ENCODE assay signal across 23 mouse cellular contexts in the genomic region with DNA sequence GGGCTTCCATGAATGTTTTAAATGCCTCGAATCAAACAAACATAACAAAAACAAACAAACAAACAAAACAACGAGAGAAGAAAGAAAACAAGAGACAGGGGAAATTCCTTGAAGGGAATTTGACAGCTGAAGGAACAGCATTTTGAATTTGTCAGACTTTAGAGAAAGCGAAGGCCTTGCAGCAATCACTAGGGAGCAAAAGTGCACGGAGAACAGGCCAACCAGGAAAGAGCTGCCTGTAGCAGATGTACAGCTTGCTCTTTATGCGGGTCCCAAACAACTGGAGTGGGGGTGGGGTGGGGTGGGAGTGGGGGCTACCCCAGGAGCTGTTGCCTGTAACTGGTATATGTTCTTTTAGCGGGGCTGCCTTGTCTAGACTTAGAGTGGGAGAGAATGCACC. TPM values are rescaled to one million over a fixed set of nuclear protein-coding genes. Genes with fewer than 3 reads are reported as not detected.
DNase-seq lines count a peak whose midpoint lies in the region; ATAC-seq and TF ChIP-seq lines count a peak whose summit lies in the region.
"Had no signal": no experiment of that assay in that cellular context is flagged by ENCODE, and none has a peak within 500 bp of the region (broad histone marks: within the 10 kb centered on the region; RNA-seq: fewer than 3 reads in every experiment).

No protein-coding gene starts in this region.

- no peak overlapping the region for H3K9ac ChIP-seq in liver, embryonic 15.5 days
- H3K9ac ChIP-seq in hindbrain, embryonic 12.5 days, result no peak overlapping the region
- H3K9ac ChIP-seq: embryonic facial prominence, embryonic 15.5 days; hindbrain, embryonic 15.5 days; liver, embryonic 14.5 days; neural tube, embryonic 13.5 days had no signal

- WGBS in kidney, adult 2 months, result 12% methylated on average over 6 of the region's 6 CpGs
- 41% methylated on average over 6 of the region's 6 CpGs for WGBS in liver, embryonic 15.5 days (ENCODE audit: insufficient replicate concordance)
- WGBS in hindbrain, embryonic 12.5 days, result 60% methylated on average over 6 of the region's 6 CpGs

- ATAC-seq in liver, embryonic 15.5 days (ENCODE audit: insufficient read depth), result no peak
- ATAC-seq in hindbrain, embryonic 12.5 days (ENCODE audit: low FRiP score), result no peak

- H3K9me3 ChIP-seq in liver, embryonic 15.5 days (replicated peaks), result no peaks in the 10 kb centered on the region
- no peaks in the 10 kb centered on the region for H3K9me3 ChIP-seq in hindbrain, embryonic 12.5 days (replicated peaks)
- H3K9me3 ChIP-seq: embryonic facial prominence, embryonic 15.5 days; hindbrain, embryonic 15.5 days; neural tube, embryonic 13.5 days had no signal

- H3K4me2 ChIP-seq in liver, embryonic 15.5 days, result no peak overlapping the region
- H3K4me2 ChIP-seq in hindbrain, embryonic 12.5 days (replicated peaks), result no peak overlapping the region
- H3K4me2 ChIP-seq: embryonic facial prominence, embryonic 15.5 days; hindbrain, embryonic 15.5 days; neural tube, embryonic 13.5 days had no signal

- H3K4me3 ChIP-seq in kidney, adult 2 months (ENCODE audit: insufficient read depth, low read depth, low read length), result no peak overlapping the region
- no peak overlapping the region for H3K4me3 ChIP-seq in liver, embryonic 15.5 days (replicated peaks)
- H3K4me3 ChIP-seq in hindbrain, embryonic 12.5 days, result no peak overlapping the region
- H3K4me3 ChIP-seq: embryonic facial prominence, embryonic 15.5 days; hindbrain, embryonic 15.5 days; neural tube, embryonic 13.5 days had no signal

- TF ChIP-seq CTCF in kidney, adult 2 months (conservative IDR thresholded peaks at IDR 0.05; ENCODE audit: insufficient read depth, insufficient read length, low read depth, low read length), result no peak

- peak overlapping the region; percentile 39; the same call in 1 of the 2 replicates for H3K27ac ChIP-seq in kidney, adult 2 months (ENCODE audit: insufficient read depth, low read depth, low read length)
- H3K27ac ChIP-seq in liver, embryonic 15.5 days (replicated peaks), result 0 out of 2 replicates have a peak overlapping the region, but pooled peaks have one; percentile 16
- H3K27ac ChIP-seq in hindbrain, embryonic 12.5 days, result no peak overlapping the region
- H3K27ac ChIP-seq: embryonic facial prominence, embryonic 15.5 days; hindbrain, embryonic 15.5 days; liver, embryonic 14.5 days; neural tube, embryonic 13.5 days had no signal

- H3K27me3 ChIP-seq in kidney, adult 2 months (replicated peaks; ENCODE audit: control insufficient read depth, insufficient read depth, low read length), result no peaks in the 10 kb centered on the region
- no peaks in the 10 kb centered on the region for H3K27me3 ChIP-seq in liver, embryonic 15.5 days
- no peaks in the 10 kb centered on the region for H3K27me3 ChIP-seq in hindbrain, embryonic 12.5 days
- H3K27me3 ChIP-seq: embryonic facial prominence, embryonic 15.5 days; hindbrain, embryonic 15.5 days; neural tube, embryonic 13.5 days had no signal

- TF ChIP-seq POLR2A in kidney, adult 2 months (IDR thresholded peaks at IDR 0.05; ENCODE audit: low read depth, low read length), result no peak

- peaks cover 25% of the 10 kb centered on the region for H3K4me1 ChIP-seq in kidney, adult 2 months (ENCODE audit: control insufficient read depth, insufficient read depth, low read length)
- peaks cover 28% of the 10 kb centered on the region for H3K4me1 ChIP-seq in liver, embryonic 15.5 days (replicated peaks)
- H3K4me1 ChIP-seq in hindbrain, embryonic 12.5 days, result 0 out of 2 replicates have a peak, but pooled peaks cover 6% of the 10 kb centered on the region
- H3K4me1 ChIP-seq: embryonic facial prominence, embryonic 15.5 days; hindbrain, embryonic 15.5 days had no signal

- no peaks in the 10 kb centered on the region for H3K36me3 ChIP-seq in kidney, adult 2 months (ENCODE audit: control insufficient read depth, insufficient read depth, low read length)
- H3K36me3 ChIP-seq in liver, embryonic 15.5 days (replicated peaks), result no peaks in the 10 kb centered on the region
- no peaks in the 10 kb centered on the region for H3K36me3 ChIP-seq in hindbrain, embryonic 12.5 days
- H3K36me3 ChIP-seq: embryonic facial prominence, embryonic 15.5 days; hindbrain, embryonic 15.5 days; neural tube, embryonic 13.5 days had no signal

- DNase-seq in kidney, adult 2 months, result no peak
- DNase-seq in kidney, adult 9 months, result no peak
- DNase-seq in kidney, postnatal 10 days, result peak; percentile 31
- DNase-seq in embryo, embryonic 10 days (ENCODE audit: low spot score), result no peak
- DNase-seq in cerebellum, postnatal 36 days, result no peak
- DNase-seq: adrenal gland, postnatal 36 days; B cell, adult 2 months; cerebellum, adult 9-10 months; embryo, embryonic 11 days; gastrocnemius, postnatal 14 days; heart, postnatal 10 days; layer of hippocampus, postnatal 36 days; lung, postnatal 36 days; right cerebral cortex, postnatal 14 days had no signal

RNA-seq across cellular contexts. Expression of gene Tnpo1, which starts 16.2 kb away (rescaled TPM):
- 25.0 and 27.0 TPM in 2 replicates for polyA plus RNA-seq in kidney, adult 2 months (2012; rRNA removed)
- 20.7 and 20.9 TPM in 2 replicates for polyA plus RNA-seq in liver, embryonic 15.5 days (2015; fragmentation: Nextera tagmentation; extraction: Ambion mirVana)
- polyA plus RNA-seq in hindbrain, embryonic 12.5 days (2016; fragmentation: Nextera tagmentation; extraction: Ambion mirVana), result 87.7 and 90.5 TPM in 2 replicates

RNA-seq across cellular contexts. Expression of gene 1700024P04Rik, which starts 42.0 kb away (rescaled TPM):
- not detected in 2 replicates for polyA plus RNA-seq in kidney, adult 2 months (2012; rRNA removed)
- not detected in 2 replicates for polyA plus RNA-seq in liver, embryonic 15.5 days (2015; fragmentation: Nextera tagmentation; extraction: Ambion mirVana)
- polyA plus RNA-seq in hindbrain, embryonic 12.5 days (2016; fragmentation: Nextera tagmentation; extraction: Ambion mirVana), result not detected in 2 replicates
- polyA plus RNA-seq: embryonic facial prominence, embryonic 15.5 days; forebrain, embryonic 11.5 days; frontal cortex, adult 2 months; hindbrain, embryonic 15.5 days; large intestine, adult 2 months; liver, embryonic 14.5 days; neural tube, embryonic 13.5 days had no signal
